Mouse (Mus musculus): ENCODE measurements around the gene Tmem121b. TPM values are rescaled to one million over a fixed set of nuclear protein-coding genes. Genes with fewer than 3 reads are reported as not detected.
A peak's percentile ranks its signal among the peaks of the same experiment; 100 is the strongest.

The Tmem121b gene
- polyA plus RNA-seq, 2 experiments: 0.01 TPM; not detected in 1

DNA sequence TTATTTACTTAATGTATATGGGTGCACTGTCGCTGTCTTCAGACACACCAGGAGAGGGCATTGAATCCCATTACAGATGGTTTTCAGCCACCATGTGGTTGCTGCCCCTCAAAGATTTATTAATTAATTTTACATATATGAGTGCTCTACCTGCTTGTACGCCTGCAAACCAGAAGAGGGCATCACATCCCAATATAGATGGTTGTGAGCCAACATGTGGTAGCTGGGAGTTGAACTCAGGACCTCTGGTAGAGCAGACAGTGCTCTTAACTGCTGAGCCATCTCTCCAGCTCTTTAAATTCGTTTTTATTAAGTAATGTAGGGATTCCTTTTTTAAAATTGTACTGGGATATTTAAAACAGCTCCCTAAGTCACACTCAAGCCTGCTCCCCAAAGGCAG lies 24.3 kb downstream of the Tmem121b start:
- no peaks in the 10 kb centered on the region; the same call in 1 of the 2 replicates for H3K36me3 ChIP-seq (replicated peaks; ENCODE audit: control insufficient read depth, insufficient read depth, low read depth)
- TF ChIP-seq CTCF (IDR thresholded peaks at IDR 0.05; ENCODE audit: low read depth): peak; percentile 39; the same call in 1 of the 2 replicates
- TF ChIP-seq EP300 (IDR thresholded peaks at IDR 0.05; ENCODE audit: low read depth): no peak
- no peak for DNase-seq (ENCODE audit: low read depth in 3 of 3, low spot score in 3 of 3)
- no peak overlapping the region for H3K4me3 ChIP-seq (ENCODE audit: insufficient read depth in 1 of 2, low read depth in 2 of 2, low read length in 2 of 2)
- peaks cover 8 to 34% of the 10 kb centered on the region in 2 experiments for H3K4me1 ChIP-seq (replicated peaks; ENCODE audit: control insufficient read depth in 2 of 2, insufficient read depth in 2 of 2, low read length in 1 of 2)
- H3K4me2 ChIP-seq (ENCODE audit: low read depth): no peak overlapping the region
- no peaks in the 10 kb centered on the region for H3K27me3 ChIP-seq (ENCODE audit: control insufficient read depth, insufficient read depth, low read length)
- WGBS (ENCODE audit: insufficient replicate concordance): 50% methylated on average over 3 of the region's 3 CpGs
- H3K9ac ChIP-seq (replicated peaks): no peak overlapping the region
- no peak overlapping the region for H3K27ac ChIP-seq
- ATAC-seq (ENCODE audit: insufficient read depth): no peak
- no peaks in the 10 kb centered on the region for H3K9me3 ChIP-seq (ENCODE audit: control insufficient read depth, low read length)

DNA sequence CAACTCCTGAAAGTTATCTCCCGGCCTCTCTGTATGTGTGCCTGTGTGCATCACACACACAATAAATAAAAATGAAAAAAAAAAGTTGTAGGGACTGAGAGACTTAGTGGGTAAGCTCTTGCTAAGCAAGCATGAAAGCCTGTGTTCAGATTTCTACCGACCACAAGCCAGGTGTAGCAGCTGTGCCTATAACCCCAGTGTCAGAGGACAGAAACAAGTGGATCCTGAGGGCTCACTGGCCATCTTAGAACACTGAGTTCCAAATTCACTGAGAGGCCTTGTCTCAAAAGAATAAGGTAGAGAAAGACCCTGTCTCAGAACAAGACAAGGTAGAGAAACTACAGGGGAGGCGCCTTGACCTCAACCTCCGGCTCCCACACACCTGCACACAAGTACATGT lies 25.3 kb downstream of the Tmem121b start:
- DNase-seq (ENCODE audit: low read depth in 3 of 3, low spot score in 3 of 3) (no peak), ATAC-seq (ENCODE audit: insufficient read depth) (no peak)
- H3K9ac ChIP-seq (replicated peaks): no peak overlapping the region
- WGBS (ENCODE audit: insufficient replicate concordance): 80% methylated on average over 4 of the region's 4 CpGs
- H3K9me3 ChIP-seq (ENCODE audit: control insufficient read depth, low read length): no peaks in the 10 kb centered on the region
- TF ChIP-seq CTCF (IDR thresholded peaks at IDR 0.05; ENCODE audit: low read depth): no peak
- no peak for TF ChIP-seq EP300 (IDR thresholded peaks at IDR 0.05; ENCODE audit: low read depth)
- H3K4me1 ChIP-seq (replicated peaks; ENCODE audit: control insufficient read depth in 2 of 2, insufficient read depth in 2 of 2, low read length in 1 of 2): peaks cover 11 to 33% of the 10 kb centered on the region in 2 experiments
- H3K27me3 ChIP-seq (ENCODE audit: control insufficient read depth, insufficient read depth, low read length): no peaks in the 10 kb centered on the region
- no peak overlapping the region for H3K4me3 ChIP-seq (ENCODE audit: insufficient read depth in 1 of 2, low read depth in 2 of 2, low read length in 2 of 2)
- H3K27ac ChIP-seq: no peak overlapping the region
- H3K4me2 ChIP-seq (ENCODE audit: low read depth): no peak overlapping the region
- H3K36me3 ChIP-seq (replicated peaks; ENCODE audit: control insufficient read depth, insufficient read depth, low read depth): no peaks in the 10 kb centered on the region

DNA sequence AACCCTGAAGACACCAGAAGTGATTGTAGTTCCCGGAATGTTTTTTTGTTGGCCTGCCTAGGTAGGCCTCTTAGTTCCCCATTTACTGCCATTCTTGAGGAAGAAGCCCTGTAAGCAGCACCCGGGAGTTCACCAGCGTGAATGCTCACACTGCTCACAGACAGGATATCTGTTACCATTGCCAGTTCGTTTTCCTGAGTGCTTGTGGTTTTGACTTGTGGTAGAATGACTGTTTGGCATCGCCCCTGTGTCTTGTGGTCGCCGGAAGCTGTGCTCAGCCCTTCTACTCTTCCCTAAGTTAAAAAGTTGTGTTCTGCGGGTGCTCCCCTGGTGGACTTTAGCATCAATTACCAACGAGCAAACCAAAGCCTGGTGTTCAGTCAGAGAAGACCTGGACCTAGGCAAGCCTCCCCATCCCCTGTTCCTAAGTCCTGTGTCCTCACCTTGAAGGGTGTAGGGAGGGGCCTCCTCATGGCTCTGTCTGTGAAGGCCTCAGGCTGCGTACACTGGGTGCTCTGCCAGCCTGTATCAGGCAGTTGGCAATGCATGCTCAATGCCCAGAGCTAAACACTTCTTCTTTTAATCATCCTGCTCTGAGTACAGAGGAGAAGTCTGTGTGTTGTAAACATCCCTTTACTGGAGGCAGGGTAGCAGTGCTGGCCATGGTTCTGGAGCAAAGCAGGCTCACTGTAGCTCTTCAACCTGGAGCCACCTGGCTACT lies 26.8 kb downstream of the Tmem121b start:
- Histone ChIP-seq H3K4me1 (replicated peaks; ENCODE audit: control insufficient read depth in 2 of 2, insufficient read depth in 2 of 2, low read length in 1 of 2) (peaks cover 11 to 32% of the 10 kb centered on the region in 2 experiments), H3K27ac (no peak overlapping the region; the same call in 1 of the 2 replicates), H3K9ac (replicated peaks) (no peak overlapping the region), H3K9me3 (ENCODE audit: control insufficient read depth, low read length) (no peaks in the 10 kb centered on the region), H3K27me3 (ENCODE audit: control insufficient read depth, insufficient read depth, low read length) (no peaks in the 10 kb centered on the region), H3K4me3 (ENCODE audit: insufficient read depth in 1 of 2, low read depth in 2 of 2, low read length in 2 of 2) (no peak overlapping the region), H3K4me2 (ENCODE audit: low read depth) (peak overlapping the region; percentile 28; the same call in 1 of the 2 replicates), H3K36me3 (replicated peaks; ENCODE audit: control insufficient read depth, insufficient read depth, low read depth) (no peaks in the 10 kb centered on the region)
- no peak for ATAC-seq (ENCODE audit: insufficient read depth)
- WGBS (ENCODE audit: insufficient replicate concordance): 13% methylated on average over 10 of the region's 10 CpGs
- no peak for DNase-seq (ENCODE audit: low read depth in 3 of 3, low spot score in 3 of 3)
- no peak; the same call in 1 of the 2 replicates for TF ChIP-seq CTCF (IDR thresholded peaks at IDR 0.05; ENCODE audit: low read depth)
- TF ChIP-seq EP300 (IDR thresholded peaks at IDR 0.05; ENCODE audit: low read depth): no peak

DNA sequence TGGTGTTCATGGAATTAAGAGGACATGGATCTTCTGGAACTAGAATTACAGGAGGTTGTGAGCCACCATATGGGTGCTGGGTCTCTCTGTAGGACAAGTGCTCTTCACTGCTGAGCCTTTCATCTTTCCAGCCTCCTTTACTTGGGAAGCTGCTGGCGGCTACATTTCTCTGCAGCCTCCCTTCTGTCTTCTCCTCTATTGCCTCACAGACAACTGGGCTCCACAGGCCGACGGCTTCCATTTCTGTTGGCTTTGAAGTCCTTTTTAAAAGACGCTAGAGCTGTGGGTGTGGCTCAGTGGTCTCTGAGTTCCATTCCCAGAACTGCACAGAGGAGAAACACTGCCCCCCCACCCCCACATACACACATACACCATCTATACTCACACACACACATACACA lies 28.2 kb downstream of the Tmem121b start:
- ATAC-seq (ENCODE audit: insufficient read depth) (no peak), DNase-seq (ENCODE audit: low read depth in 3 of 3, low spot score in 3 of 3) (no peak)
- Histone ChIP-seq H3K36me3 (replicated peaks; ENCODE audit: control insufficient read depth, insufficient read depth, low read depth) (no peaks in the 10 kb centered on the region), H3K9ac (replicated peaks) (no peak overlapping the region), H3K27me3 (ENCODE audit: control insufficient read depth, insufficient read depth, low read length) (no peaks in the 10 kb centered on the region), H3K9me3 (ENCODE audit: control insufficient read depth, low read length) (no peaks in the 10 kb centered on the region), H3K4me3 (ENCODE audit: insufficient read depth in 1 of 2, low read depth in 2 of 2, low read length in 2 of 2) (no peak overlapping the region), H3K27ac (no peak overlapping the region), H3K4me2 (ENCODE audit: low read depth) (peak overlapping the region; percentile 93), H3K4me1 (replicated peaks; ENCODE audit: control insufficient read depth in 2 of 2, insufficient read depth in 2 of 2, low read length in 1 of 2) (peaks cover 11 to 29% of the 10 kb centered on the region in 2 experiments)
- 22% methylated on average over 4 of the region's 4 CpGs for WGBS (ENCODE audit: insufficient replicate concordance)
- TF ChIP-seq CTCF (IDR thresholded peaks at IDR 0.05; ENCODE audit: low read depth) (no peak), EP300 (IDR thresholded peaks at IDR 0.05; ENCODE audit: low read depth) (no peak)

DNA sequence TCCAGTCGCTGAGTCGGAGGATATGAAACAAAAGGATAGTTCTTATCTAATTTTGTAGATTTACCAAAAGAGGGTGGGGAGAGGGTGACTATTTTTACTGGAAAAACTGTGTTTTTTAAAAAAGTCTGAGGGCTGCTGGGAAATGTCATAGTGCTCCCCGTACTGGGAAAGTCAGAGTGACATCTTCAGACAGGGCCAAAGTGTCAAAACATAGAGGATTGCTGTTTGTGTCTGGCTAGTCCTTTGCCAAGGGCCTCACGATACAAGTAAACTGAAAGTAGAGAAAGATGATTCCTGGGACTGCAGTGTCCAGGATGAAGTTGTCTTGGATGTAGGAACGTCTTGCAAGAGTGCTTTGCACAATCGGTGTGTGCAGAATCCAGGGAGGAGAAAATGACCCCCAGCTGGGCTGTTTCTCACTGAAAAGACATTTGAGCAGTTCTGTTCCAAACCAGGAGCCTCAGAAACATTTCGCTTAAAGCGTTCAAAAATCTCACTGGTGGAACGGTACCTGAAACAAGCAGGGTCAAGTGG lies 29.1 kb downstream of the Tmem121b start:
- H3K4me2 ChIP-seq (ENCODE audit: low read depth): peak overlapping the region; percentile 93
- H3K36me3 ChIP-seq (replicated peaks; ENCODE audit: control insufficient read depth, insufficient read depth, low read depth): no peaks in the 10 kb centered on the region
- peak overlapping the region; percentile 81 to 82 for H3K4me3 ChIP-seq (ENCODE audit: insufficient read depth in 1 of 2, low read depth in 2 of 2, low read length in 2 of 2)
- no peaks in the 10 kb centered on the region for H3K9me3 ChIP-seq (ENCODE audit: control insufficient read depth, low read length)
- H3K4me1 ChIP-seq (replicated peaks; ENCODE audit: control insufficient read depth in 2 of 2, insufficient read depth in 2 of 2, low read length in 1 of 2): peaks cover 11 to 29% of the 10 kb centered on the region in 2 experiments
- TF ChIP-seq EP300 (IDR thresholded peaks at IDR 0.05; ENCODE audit: low read depth) (no peak), CTCF (IDR thresholded peaks at IDR 0.05; ENCODE audit: low read depth) (no peak)
- DNase-seq (ENCODE audit: low read depth in 3 of 3, low spot score in 3 of 3) (no peak), ATAC-seq (ENCODE audit: insufficient read depth) (no peak)
- 29% methylated on average over 9 of the region's 9 CpGs for WGBS (ENCODE audit: insufficient replicate concordance)
- H3K27ac ChIP-seq: no peak overlapping the region
- H3K9ac ChIP-seq (replicated peaks): peak overlapping the region; percentile 31; the same call in 1 of the 2 replicates
- no peaks in the 10 kb centered on the region for H3K27me3 ChIP-seq (ENCODE audit: control insufficient read depth, insufficient read depth, low read length)
